Mouse (Mus musculus): ENCODE results near the gene Usp49. TPM values are rescaled to one million over a fixed set of nuclear protein-coding genes. Genes with fewer than 3 reads are reported as not detected.
"Not testable (repeated sequence)": the region's sequence is repeated elsewhere in the genome, so short reads cannot be mapped to it uniquely, and the experiment has no call there.

Usp49 gene
- total RNA-seq (2015; ENCODE audit: low replicate concordance) (26.8 and 35.7 TPM in 2 replicates), total RNA-seq (2017; ENCODE audit: low replicate concordance) (29.2 and 46.3 TPM in 2 replicates)

DNA sequence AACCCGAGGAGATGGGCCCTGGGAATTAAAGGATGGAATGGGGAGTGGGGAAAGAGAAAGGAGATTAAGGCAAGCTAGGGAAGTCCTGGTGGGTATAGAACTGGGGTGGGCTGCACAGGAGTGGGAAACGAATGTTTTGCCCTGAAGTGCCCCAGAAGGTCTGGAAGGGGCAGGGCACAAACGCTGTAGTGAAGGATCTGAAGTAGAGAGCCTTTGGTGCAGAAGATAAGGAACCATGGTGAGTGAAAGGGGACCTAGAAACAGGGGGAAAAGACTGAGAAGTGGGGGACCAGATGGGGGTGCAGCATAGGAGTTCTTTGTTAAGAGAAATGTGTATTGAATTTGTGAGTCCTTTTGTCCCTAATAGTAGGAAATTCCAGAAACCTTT is at the start of gene Usp49:
Gene Usp49, plus strand, starts transcription at position 13 of the 388 bp plus-strand sequence.
- ATAC-seq (replicated peaks; ENCODE audit: low FRiP score, poor library complexity, severe bottlenecking): peak; percentile 37; the same call in 1 of the 2 replicates

GRCm38 (mm10) chr17:47580962-47581361 is 49.5 kb upstream of the Usp49 start:
- no peak for ATAC-seq (replicated peaks; ENCODE audit: low FRiP score, poor library complexity, severe bottlenecking)

- ATAC-seq (replicated peaks; ENCODE audit: low FRiP score, poor library complexity, severe bottlenecking): no peak
Observed at GRCm38 (mm10) chr17:47588517-47588916, 42.0 kb upstream of the Usp49 start.

GRCm38 (mm10) chr17:47591073-47591472 is 39.4 kb upstream of the Usp49 start:
- no peak for ATAC-seq (replicated peaks; ENCODE audit: low FRiP score, poor library complexity, severe bottlenecking)

DNA sequence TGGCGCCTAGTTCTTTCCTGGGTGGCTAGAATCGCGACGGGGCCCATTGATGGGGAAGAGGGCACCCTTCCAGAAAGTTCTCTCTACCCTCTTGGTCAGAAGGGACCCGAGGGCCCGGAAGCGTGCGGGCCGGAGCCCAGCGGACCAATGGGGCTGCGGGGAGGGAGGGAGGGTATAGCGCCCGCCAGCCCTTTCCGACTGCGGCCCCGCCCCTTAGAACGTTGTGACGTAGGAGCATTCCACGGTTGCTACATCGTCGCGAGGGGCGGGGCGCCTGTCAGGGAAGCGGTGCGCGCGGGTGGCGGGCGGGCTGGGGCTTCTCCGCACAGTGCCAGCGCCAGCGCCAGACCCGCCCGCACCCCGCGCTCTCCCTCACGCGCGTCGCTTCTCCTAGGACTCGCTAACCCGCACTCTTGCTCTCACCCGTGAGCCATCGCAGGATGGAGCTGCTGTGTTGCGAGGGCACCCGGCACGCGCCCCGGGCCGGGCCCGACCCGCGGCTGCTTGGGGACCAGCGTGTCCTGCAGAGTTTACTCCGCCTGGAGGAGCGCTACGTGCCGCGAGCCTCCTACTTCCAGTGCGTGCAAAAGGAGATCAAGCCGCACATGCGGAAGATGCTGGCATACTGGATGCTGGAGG is 37.2 kb upstream of the Usp49 start:
- peak; percentile 72 for ATAC-seq (replicated peaks; ENCODE audit: low FRiP score, poor library complexity, severe bottlenecking)

DNA sequence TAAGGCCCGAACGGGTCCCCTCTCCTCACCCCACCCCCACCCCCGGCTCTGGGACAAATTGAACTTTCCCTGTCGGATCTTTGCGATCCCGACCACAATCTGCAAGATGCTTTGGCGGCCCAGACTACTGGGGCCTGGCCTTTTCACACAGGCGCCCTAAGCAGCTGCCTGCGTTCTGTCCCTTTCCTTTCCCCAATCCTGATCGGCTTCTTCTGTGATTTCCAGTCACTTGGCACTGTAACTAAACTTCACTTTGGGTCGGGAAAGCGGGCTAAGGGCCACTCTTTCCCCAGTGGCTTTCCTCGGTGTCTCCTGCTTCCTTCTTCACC is 36.7 kb upstream of the Usp49 start:
- ATAC-seq (replicated peaks; ENCODE audit: low FRiP score, poor library complexity, severe bottlenecking): no peak

- ATAC-seq (replicated peaks; ENCODE audit: low FRiP score, poor library complexity, severe bottlenecking): peak; percentile 26; the same call in 1 of the 2 replicates
Observed at GRCm38 (mm10) chr17:47594183-47594968, 36.1 kb upstream of the Usp49 start.

DNA sequence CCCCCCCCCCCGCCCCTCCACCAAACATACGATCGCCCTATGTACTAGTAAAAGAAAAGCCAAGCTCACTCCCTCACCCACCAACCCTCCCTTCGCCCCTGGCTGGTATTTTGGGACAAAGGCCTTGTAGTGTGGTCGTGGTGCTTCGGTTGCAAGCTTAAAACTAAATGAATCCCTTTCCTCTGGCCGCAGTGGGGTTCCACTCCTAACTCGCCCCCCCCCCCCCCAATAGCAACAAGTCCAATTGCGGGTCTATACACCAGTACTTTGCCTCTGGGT is 35.6 kb upstream of the Usp49 start:
- ATAC-seq (replicated peaks; ENCODE audit: low FRiP score, poor library complexity, severe bottlenecking): no peak

DNA sequence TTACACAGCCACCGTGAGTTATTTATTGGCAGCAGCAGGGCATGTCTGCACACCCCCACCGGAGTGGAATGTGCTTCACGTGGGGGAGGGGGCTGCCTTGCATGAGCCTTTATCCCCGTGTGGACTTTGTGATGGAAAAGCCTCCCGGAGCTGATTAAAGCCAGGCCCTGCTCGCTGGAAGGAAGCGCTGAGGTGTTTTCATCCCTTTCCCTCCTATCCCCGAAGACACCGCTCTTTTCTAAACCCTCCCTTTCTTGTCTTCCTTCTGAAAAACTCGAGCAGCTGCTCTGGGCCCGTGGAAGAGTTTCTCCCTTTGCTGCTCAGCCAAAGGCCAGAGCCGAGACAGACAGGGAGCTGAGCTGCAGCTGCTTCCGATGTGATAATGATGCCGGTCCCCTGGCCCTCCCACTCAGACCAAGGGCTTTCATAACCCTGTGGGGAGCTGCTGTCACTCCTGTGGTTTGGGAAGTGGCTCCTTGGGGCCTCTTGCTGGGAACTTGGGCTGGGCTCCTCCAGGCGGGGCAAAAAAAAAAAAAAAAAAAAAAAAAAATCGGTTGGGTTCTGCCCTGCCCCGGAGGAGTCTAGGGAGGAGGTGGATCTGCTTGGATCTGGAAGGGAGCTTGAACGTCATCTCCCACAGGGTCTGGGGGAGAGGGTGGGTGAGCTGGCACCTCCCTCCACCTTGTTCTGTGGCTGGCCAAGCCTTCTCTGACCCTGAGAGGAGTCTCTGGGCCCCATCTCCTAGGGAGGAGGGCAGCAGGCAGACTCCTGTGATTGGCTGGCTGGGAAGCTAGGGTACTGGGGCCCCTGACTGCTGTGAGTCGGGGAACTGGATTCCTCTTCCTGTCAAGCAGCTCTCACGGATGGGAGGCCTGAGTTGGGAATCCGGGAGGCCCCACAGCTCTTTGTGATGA is 35.0 kb upstream of the Usp49 start:
- peak; percentile 33 for ATAC-seq (replicated peaks; ENCODE audit: low FRiP score, poor library complexity, severe bottlenecking)

- no peak for ATAC-seq (replicated peaks; ENCODE audit: low FRiP score, poor library complexity, severe bottlenecking)
Observed at GRCm38 (mm10) chr17:47596162-47596838, 34.2 kb upstream of the Usp49 start.

- no peak for ATAC-seq (replicated peaks; ENCODE audit: low FRiP score, poor library complexity, severe bottlenecking)
Observed at GRCm38 (mm10) chr17:47596839-47597164, 33.7 kb upstream of the Usp49 start.

GRCm38 (mm10) chr17:47597261-47597660 is 33.2 kb upstream of the Usp49 start:
- ATAC-seq (replicated peaks; ENCODE audit: low FRiP score, poor library complexity, severe bottlenecking): no peak

DNA sequence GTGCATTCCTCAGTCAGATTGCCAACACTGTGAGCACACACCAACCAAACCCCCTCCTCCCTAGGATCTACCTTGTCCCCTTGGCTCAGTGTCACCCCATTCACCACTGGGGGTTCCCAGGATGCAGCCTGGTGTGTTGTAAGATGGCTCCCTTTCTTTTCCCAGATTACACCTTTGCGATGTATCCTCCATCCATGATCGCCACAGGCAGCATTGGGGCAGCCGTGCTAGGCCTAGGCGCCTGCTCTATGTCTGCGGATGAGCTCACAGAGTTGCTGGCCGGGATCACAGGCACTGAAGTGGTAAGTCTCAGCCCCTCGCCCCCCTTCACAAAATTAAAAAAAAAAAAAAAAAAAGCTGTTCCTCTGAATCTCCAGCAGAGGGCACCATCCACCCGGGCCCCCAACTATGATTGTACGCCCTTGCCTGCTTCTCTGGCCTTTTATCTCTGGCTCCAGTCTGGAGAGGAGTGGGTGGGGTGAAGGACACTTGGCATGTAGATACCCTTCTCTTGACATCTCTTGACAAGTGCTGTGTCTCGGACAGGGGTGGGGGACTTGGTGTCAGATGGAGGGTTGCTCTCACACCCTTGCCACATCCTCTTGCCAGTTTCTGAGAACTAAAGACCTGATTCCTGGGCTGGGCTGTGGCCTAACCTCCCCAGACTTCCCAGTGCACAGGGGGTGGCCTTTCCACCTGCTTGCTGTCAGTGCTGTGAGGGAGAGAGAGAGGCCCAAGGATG is 32.5 kb upstream of the Usp49 start:
- peak; percentile 69 for ATAC-seq (replicated peaks; ENCODE audit: low FRiP score, poor library complexity, severe bottlenecking)

GRCm38 (mm10) chr17:47598580-47599304 is 31.7 kb upstream of the Usp49 start:
- not testable (repeated sequence) for ATAC-seq (replicated peaks; ENCODE audit: low FRiP score, poor library complexity, severe bottlenecking)

DNA sequence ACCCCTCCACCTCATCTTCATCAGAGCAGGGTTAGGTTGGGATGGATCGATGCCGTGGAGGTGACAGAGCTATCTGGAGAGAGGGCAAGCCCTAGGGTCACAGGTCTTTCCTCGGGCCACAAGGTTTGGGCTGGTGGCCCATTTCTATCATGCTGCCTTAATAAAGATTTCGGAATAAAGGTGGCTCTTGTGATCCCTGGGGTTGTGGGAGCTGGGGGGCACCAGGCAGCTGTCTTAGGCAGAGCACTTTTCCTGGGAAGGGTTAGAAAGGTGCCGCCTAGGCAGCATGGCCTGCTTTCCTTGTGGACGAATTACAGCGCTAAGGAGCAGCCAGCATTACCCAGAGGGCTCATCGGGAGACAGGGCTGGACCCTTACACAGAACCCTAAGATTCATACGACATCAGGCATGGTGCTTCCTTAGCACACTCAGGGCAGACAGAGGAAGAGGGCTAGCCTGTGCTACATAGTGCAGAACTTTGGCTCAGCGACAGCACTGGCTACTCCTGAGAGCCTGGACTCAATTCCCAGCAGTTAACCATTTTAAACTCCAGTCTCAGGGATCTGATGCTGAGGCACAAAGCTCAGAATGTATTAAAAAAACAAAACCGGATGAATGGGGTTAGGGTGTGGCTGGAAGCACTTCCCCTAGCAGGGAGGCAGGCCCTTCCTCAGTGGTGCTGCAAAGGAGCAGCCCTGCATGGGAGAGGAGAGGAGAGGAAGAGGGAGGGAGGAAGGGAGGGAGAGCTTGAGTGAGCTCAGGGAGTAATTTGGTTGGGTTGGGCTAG is 30.8 kb upstream of the Usp49 start:
- ATAC-seq (replicated peaks; ENCODE audit: low FRiP score, poor library complexity, severe bottlenecking): no peak

GRCm38 (mm10) chr17:47600601-47601388 is 29.7 kb upstream of the Usp49 start:
- no peak for ATAC-seq (replicated peaks; ENCODE audit: low FRiP score, poor library complexity, severe bottlenecking)

DNA sequence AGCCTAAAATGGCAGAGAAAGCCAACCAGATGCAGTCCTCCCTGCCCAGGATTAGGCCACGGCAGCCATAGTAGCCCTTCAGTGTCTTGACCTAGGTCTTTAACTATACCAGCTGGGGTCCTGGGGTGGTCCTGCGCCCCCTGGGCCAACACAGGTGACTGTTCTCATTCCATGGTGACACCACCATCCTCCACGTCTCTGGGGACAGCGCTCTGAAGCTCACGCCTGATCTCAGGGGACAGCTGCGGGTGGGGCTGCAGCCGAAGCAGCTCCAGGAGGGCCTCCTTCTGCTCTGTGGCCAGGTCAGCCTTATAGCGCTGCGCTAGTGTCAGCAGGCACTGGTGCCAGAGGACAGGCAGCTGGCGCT is 29.1 kb upstream of the Usp49 start:
- ATAC-seq (replicated peaks; ENCODE audit: low FRiP score, poor library complexity, severe bottlenecking): no peak
